Mouse (Mus musculus): Measurements from ENCODE around the gene Park7. TPM values are rescaled to one million over a fixed set of nuclear protein-coding genes. Genes with fewer than 3 reads are reported as not detected.

Park7 gene
- 308 and 393 TPM in 2 replicates for total RNA-seq (2012; rRNA removed)

- Histone ChIP-seq H3K9me3 (ENCODE audit: control insufficient read depth, insufficient read depth, low read depth, low read length) (no peaks in the 10 kb centered on the region), H3K4me3 (ENCODE audit: insufficient read depth in 1 of 2, low read depth in 1 of 2, low read length in 2 of 2, poor library complexity in 1 of 2, severe bottlenecking in 1 of 2) (peak within 1 kb of the TSS; percentile 71 to 74), H3K9ac (ENCODE audit: insufficient read depth, low read depth, low read length, poor library complexity, severe bottlenecking) (peak within 1 kb of the TSS; percentile 83), H3K36me3 (ENCODE audit: control insufficient read depth, insufficient read depth, low read length, poor library complexity, severe bottlenecking) (no peaks in the 10 kb centered on the region), H3K27ac (ENCODE audit: insufficient read depth, low read depth, low read length, poor library complexity, severe bottlenecking) (no peak within 1 kb of the TSS; the same call in 1 of the 2 replicates), H3K4me1 (ENCODE audit: control insufficient read depth in 2 of 2, insufficient read depth in 2 of 2, low read length in 2 of 2, poor library complexity in 1 of 2) (peaks cover 0 to 4% of the 10 kb centered on the region in 2 experiments; a peak in 2 of 4 replicates)
- TF ChIP-seq HCFC1 (IDR thresholded peaks at IDR 0.05; ENCODE audit: borderline replicate concordance, insufficient read depth, low read length) (peak; percentile 64; the same call in 1 of the 2 replicates), MAFK (IDR thresholded peaks at IDR 0.05; ENCODE audit: insufficient read depth, low read depth, low read length) (no peak), CHD2 (IDR thresholded peaks at IDR 0.05; ENCODE audit: low read depth, low read length) (peak; percentile 51; the same call in 1 of the 2 replicates)
- DNase-seq (ENCODE audit: low read depth, low spot score): peak; percentile 87
- in situ Hi-C loops (cut with MboI; ENCODE audit: low sequenced_read_pairs in 2 of 2, unreplicated experiment in 2 of 2): no loop called here
These were observed at the start of gene Park7, which contains the start of gene Tnfrsf9 for GRCm38 (mm10) chr4:150914290-150914733. TSS of gene Park7 (minus strand) at chr4:150914437. TSS of gene Tnfrsf9 (plus strand) at chr4:150914562.

GRCm38 (mm10) chr4:150963711-150964110 lies 49.5 kb upstream of the Park7 start:
- Histone ChIP-seq H3K36me3 (ENCODE audit: control insufficient read depth, insufficient read depth, low read length, poor library complexity, severe bottlenecking) (no peaks in the 10 kb centered on the region), H3K27ac (ENCODE audit: insufficient read depth, low read depth, low read length, poor library complexity, severe bottlenecking) (no peak overlapping the region), H3K4me3 (ENCODE audit: insufficient read depth in 1 of 2, low read depth in 1 of 2, low read length in 2 of 2, poor library complexity in 1 of 2, severe bottlenecking in 1 of 2) (no peak overlapping the region), H3K4me1 (ENCODE audit: control insufficient read depth in 2 of 2, insufficient read depth in 2 of 2, low read length in 2 of 2, poor library complexity in 1 of 2) (peaks cover 0 to 4% of the 10 kb centered on the region in 2 experiments; a peak in 2 of 4 replicates), H3K9ac (ENCODE audit: insufficient read depth, low read depth, low read length, poor library complexity, severe bottlenecking) (no peak overlapping the region), H3K9me3 (ENCODE audit: control insufficient read depth, insufficient read depth, low read depth, low read length) (no peaks in the 10 kb centered on the region)
- TF ChIP-seq ZNF384 (IDR thresholded peaks at IDR 0.05; ENCODE audit: low read depth, low read length): no peak
- no peak for TF ChIP-seq CHD2 (IDR thresholded peaks at IDR 0.05; ENCODE audit: low read depth, low read length)
- no peak for TF ChIP-seq ZC3H11A (IDR thresholded peaks at IDR 0.05; ENCODE audit: borderline replicate concordance, low read depth, low read length)
- no peak for TF ChIP-seq HCFC1 (IDR thresholded peaks at IDR 0.05; ENCODE audit: borderline replicate concordance, insufficient read depth, low read length)
- no peak for TF ChIP-seq MAFK (IDR thresholded peaks at IDR 0.05; ENCODE audit: insufficient read depth, low read depth, low read length)
- in situ Hi-C loops (cut with MboI; ENCODE audit: low sequenced_read_pairs in 2 of 2, unreplicated experiment in 2 of 2): loop anchor here in 1 of 2 experiments (10.0 kb wide), 1 partner anchor 181 kb away; no protein-coding TSS in a partner anchor
- no peak for DNase-seq (ENCODE audit: low read depth, low spot score)

GRCm38 (mm10) chr4:150962231-150962630 lies 48.0 kb upstream of the Park7 start:
- Histone ChIP-seq H3K9ac (ENCODE audit: insufficient read depth, low read depth, low read length, poor library complexity, severe bottlenecking) (no peak overlapping the region), H3K27ac (ENCODE audit: insufficient read depth, low read depth, low read length, poor library complexity, severe bottlenecking) (no peak overlapping the region), H3K36me3 (ENCODE audit: control insufficient read depth, insufficient read depth, low read length, poor library complexity, severe bottlenecking) (no peaks in the 10 kb centered on the region), H3K4me1 (ENCODE audit: control insufficient read depth in 2 of 2, insufficient read depth in 2 of 2, low read length in 2 of 2, poor library complexity in 1 of 2) (peaks cover 0 to 4% of the 10 kb centered on the region in 2 experiments; a peak in 2 of 4 replicates), H3K9me3 (ENCODE audit: control insufficient read depth, insufficient read depth, low read depth, low read length) (no peaks in the 10 kb centered on the region), H3K4me3 (ENCODE audit: insufficient read depth in 1 of 2, low read depth in 1 of 2, low read length in 2 of 2, poor library complexity in 1 of 2, severe bottlenecking in 1 of 2) (no peak overlapping the region)
- in situ Hi-C loops (cut with MboI; ENCODE audit: low sequenced_read_pairs in 2 of 2, unreplicated experiment in 2 of 2): loop anchor here in 1 of 2 experiments (10.0 kb wide), 1 partner anchor 183 kb away; no protein-coding TSS in a partner anchor
- no peak for TF ChIP-seq CHD2 (IDR thresholded peaks at IDR 0.05; ENCODE audit: low read depth, low read length)
- TF ChIP-seq ZNF384 (IDR thresholded peaks at IDR 0.05; ENCODE audit: low read depth, low read length): no peak
- no peak for TF ChIP-seq ZC3H11A (IDR thresholded peaks at IDR 0.05; ENCODE audit: borderline replicate concordance, low read depth, low read length)
- no peak for TF ChIP-seq MAFK (IDR thresholded peaks at IDR 0.05; ENCODE audit: insufficient read depth, low read depth, low read length)
- TF ChIP-seq HCFC1 (IDR thresholded peaks at IDR 0.05; ENCODE audit: borderline replicate concordance, insufficient read depth, low read length): no peak
- no peak for DNase-seq (ENCODE audit: low read depth, low spot score)

- Histone ChIP-seq H3K9me3 (ENCODE audit: control insufficient read depth, insufficient read depth, low read depth, low read length) (no peaks in the 10 kb centered on the region), H3K27ac (ENCODE audit: insufficient read depth, low read depth, low read length, poor library complexity, severe bottlenecking) (no peak overlapping the region)
These were observed 44.3 kb upstream of the Park7 start for GRCm38 (mm10) chr4:150958536-150958935.

More at GRCm38 (mm10) chr4:150958536-150958935, 44.3 kb upstream of the Park7 start:
- in situ Hi-C loops (cut with MboI; ENCODE audit: low sequenced_read_pairs in 2 of 2, unreplicated experiment in 2 of 2): no loop called here
- H3K4me1 ChIP-seq (ENCODE audit: control insufficient read depth in 2 of 2, insufficient read depth in 2 of 2, low read length in 2 of 2, poor library complexity in 1 of 2): peaks cover 2 to 4% of the 10 kb centered on the region in 2 experiments; a peak in 2 of 4 replicates
- no peak for TF ChIP-seq MAFK (IDR thresholded peaks at IDR 0.05; ENCODE audit: insufficient read depth, low read depth, low read length)
- TF ChIP-seq CHD2 (IDR thresholded peaks at IDR 0.05; ENCODE audit: low read depth, low read length): no peak
- TF ChIP-seq ZNF384 (IDR thresholded peaks at IDR 0.05; ENCODE audit: low read depth, low read length): no peak
- TF ChIP-seq ZC3H11A (IDR thresholded peaks at IDR 0.05; ENCODE audit: borderline replicate concordance, low read depth, low read length): no peak
- no peak for TF ChIP-seq HCFC1 (IDR thresholded peaks at IDR 0.05; ENCODE audit: borderline replicate concordance, insufficient read depth, low read length)
- H3K4me3 ChIP-seq (ENCODE audit: insufficient read depth in 1 of 2, low read depth in 1 of 2, low read length in 2 of 2, poor library complexity in 1 of 2, severe bottlenecking in 1 of 2): no peak overlapping the region
- no peaks in the 10 kb centered on the region for H3K36me3 ChIP-seq (ENCODE audit: control insufficient read depth, insufficient read depth, low read length, poor library complexity, severe bottlenecking)
- no peak for DNase-seq (ENCODE audit: low read depth, low spot score)
- H3K9ac ChIP-seq (ENCODE audit: insufficient read depth, low read depth, low read length, poor library complexity, severe bottlenecking): no peak overlapping the region
